Mouse (Mus musculus) cerebellum, postnatal 10 days (tissue): Measurements from ENCODE around the gene Neurl1b.
A peak's percentile ranks its signal among the peaks of the same experiment; 100 is the strongest.

ENCODE experiments used
- DNase-seq, 2 experiments: peaks; one replicate each; pipeline ENCODE4 v3.0.0; 2021; ENCODE audit warnings: mixed read lengths in 2 of 2

Gene Neurl1b

DNA sequence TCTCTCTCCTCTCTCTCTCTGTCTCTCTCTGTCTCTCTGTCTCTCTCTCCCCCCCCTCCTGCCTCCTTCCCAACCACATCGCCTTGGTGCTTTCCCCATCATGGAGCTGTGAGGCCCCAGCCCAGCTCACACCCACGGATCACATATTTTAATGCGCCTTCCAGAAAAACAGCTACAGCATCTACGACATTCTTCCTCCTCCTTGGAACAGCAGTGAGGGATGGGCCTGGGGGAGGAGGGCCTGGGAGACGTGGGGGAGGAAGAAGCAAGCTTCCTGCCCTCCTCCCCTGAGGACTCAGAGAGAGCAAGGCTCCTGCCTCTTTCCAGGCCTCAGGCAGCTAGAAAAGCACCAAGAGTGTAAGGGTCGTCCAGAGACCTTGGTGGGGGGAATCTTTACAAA is 17.3 kb upstream of the Neurl1b start:
- DNase-seq, result no peak

DNA sequence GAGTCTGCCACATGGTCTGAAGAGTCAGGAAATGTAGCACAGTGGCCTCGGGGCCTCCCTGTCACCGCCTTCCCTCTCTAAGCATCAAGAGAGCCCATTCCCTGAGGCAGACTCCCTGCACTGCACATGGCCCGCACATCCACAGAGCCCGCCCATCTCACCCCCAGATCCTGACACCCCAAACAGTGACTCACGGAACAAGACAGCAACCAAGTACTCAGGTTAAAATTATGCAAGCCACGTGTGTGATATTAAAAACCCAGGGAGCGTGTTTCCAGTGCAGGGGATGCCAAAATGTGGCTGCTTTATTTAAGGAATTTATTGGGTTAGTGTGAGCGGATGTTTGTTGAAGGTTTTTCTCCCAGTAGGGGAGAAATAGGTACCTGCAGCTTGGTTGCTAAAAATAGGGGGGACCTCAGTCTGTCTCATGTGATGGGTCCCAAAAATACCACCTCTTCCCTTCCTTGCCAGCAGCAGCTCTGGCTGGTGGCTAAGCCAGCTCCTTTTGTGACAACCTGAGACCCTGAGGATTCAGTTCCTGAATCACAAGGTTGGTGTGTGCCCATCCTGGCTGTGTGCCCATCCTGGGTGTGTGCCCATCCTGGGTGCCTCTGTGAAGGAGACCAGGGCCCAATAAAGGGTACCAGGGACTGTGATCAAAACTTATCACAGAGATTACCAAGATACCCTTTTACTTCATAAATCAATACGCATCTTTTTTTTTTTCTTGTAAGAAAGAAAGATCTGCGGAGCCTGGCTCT is 9.1 kb upstream of the Neurl1b start:
- DNase-seq, result peak; percentile 57 to 63

DNA sequence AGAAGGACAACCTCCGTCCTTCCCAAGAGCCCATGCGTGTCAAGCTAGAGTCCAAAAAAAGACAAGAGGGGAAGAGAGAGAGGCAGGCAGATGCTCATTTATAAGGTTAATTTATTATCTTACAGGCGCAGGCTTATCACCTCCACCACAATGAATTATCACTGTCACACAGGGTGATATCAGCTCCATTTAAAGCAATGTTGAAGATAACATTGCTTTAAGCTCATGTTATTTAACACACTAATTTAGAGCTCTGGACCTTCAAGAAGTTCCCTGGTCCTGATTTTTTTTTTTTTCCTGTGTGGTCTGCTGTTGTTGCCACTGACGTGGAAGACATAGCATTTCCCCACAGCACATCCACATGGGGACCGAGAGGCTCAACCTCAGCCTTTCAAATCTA is 1.7 kb upstream of the Neurl1b start:
- DNase-seq, result no peak

DNA sequence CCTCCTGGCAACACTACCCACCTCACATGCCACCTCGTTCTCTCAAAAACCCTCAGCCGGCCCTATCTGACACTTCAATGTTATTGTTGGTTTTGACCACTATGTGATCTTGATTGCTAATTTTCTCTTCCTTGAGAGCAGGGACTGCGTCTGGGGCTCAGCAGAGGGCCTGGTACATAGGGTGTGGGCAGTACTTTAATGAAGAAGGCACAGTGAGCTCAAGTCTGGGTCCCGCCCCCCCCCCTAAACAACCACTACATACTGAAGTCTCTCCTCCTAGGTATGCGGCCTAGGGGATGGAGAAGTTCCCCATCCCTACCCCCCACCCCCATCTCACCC is 476 bp upstream of the Neurl1b start:
- no peak for DNase-seq

DNA sequence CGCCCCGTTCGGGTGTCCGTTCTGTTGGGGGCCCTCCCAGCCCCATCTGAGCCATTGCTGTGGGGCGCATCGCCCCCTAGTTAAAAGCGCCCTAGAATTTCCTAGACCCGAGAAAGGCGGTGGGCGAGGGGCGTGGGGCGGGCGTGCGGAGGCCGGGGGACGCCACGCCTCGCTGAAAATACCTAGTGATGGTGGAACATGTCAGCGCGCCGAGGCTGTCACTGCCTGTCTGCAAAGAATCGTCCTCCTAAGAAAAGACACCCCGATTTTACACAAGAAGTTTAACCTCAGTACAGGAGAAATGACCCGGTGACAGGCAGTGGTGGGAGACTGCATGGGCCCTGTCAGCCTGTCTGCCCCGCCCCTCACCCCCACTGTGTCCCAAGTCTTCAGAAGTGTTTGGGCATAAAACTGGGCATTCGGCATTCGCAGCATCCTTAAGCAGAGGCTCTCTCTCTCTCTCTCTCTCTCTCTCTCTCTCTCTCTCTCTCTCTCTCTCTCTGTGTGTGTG is 781 bp downstream of the Neurl1b start:
- peak; percentile 68 to 71 for DNase-seq

DNA sequence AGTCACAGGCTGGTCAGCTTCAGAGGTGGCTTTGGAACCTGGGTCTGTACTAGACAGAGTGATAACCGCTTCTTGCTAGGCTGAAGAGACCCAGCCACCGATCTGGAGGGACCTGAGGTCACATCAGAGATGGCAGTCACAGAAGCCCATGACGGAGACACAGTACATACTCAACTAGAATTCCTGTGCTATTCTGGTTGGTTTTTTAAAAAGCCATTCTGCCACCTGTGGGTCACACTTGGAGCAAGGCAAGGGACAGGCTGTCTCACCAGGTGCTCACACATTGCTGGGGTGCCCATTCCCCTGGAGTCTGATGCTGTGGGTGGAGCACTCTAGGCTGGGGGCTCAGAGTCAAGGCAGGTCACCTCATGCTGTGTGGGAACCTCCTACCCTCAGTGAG is 1.5 kb downstream of the Neurl1b start:
- no peak for DNase-seq

DNA sequence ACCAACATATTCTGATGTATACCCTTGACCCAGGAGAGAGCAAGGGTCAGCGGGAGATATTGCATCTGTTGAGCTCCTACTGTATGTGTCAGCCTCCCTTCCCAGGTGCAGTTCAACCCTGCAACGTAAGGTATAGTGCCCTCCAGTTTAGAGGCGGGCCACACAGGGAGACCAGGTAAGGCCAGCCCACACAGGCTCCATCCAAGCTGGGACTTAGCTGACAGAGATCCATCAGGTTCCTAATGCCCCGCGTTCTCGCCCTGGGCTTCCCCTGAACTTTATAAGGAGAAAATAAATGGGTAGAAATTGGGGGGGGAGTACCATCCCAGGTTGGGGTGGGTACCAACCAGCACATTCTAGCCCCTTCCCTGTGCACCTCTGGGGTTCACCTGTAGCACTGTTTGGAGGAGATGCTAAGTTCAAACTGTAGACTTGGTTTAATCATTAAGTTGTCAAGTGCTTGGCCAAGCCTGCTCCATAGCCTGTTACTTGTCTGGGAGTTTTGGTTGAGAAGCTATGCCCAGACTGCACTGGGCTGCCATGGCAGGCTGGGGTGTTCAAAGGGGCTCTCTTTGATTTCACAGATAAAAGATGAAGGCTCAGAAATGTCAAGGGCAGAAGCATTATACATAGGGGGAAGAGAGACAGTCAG is 3.3 kb downstream of the Neurl1b start:
- DNase-seq, result no peak

DNA sequence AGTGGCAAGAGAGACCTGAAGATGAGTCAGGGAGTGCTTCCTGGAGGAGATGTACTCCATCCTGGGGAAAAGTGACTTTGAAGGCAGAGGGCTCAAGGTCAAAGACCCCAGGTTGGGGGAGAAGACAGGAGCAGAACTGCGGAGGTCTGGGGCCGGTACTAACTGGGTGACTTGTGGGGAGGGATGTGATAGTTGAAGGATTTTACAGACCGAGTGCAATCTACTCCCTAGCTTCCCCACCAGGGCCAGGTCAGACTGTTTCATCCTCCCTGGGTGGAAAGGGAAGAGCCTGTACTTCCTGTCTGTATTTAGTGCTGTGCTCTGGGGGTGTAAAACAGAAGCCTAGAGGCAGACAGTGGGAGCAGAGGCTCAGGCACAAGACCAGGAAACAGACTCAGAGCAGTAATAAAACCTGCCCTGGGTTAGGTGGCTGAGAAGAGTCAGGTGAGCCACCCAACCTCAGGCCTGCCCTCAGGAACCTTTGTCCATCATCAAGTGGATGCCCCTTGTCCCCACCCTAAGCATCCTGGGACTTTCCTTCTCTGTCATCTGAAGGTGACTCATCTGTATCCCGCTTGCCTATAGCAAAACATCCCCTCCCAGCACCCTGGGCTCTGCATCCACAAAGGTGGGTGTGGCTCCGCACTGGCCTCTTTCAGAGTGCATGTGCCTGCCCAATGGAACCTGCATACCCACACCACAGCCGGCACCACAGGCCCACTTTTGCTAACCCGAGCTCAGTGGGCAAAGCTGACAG is 6.0 kb downstream of the Neurl1b start:
- DNase-seq, result no peak

DNA sequence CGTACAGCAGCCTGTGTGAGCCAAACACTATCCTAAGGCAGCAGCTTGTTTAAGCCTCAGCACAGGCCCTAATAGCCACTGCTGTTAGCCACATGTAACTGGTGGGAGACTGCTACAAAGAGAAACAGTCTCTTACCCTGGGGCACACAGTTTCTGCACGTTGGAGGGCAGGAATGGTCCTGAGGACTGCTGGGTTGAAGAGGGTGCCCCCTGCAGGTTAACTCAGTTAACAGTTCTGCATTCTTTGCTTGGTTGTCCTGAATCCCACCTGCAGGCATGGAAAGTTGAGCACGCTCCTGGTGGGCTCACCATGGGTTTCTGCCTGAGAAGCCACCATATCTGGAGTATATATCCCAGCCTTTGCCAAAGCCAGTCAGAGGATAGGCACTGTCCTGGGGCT is 6.9 kb downstream of the Neurl1b start:
- peak; percentile 70 for DNase-seq

DNA sequence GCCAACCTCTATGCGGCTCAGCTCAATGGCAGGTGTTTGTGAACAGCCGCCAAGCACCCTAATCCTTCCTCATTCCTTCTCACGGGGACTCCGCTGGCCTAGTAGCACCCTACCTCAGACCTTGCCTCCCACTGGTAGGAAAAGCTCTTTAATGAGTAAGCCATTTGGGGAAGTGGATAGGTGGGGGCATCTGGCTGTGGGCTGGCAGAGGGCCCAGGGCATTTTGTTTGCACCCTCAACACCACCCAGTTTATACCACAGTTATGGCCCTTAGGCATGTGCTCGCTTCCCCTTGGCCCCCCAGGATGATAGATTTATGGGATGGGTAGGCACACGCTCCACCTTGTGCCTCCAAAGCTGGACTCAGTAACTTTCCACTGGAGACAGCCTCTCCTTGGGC is 7.8 kb downstream of the Neurl1b start:
- peak in 1 of 2 experiments; percentile 18 for DNase-seq

DNA sequence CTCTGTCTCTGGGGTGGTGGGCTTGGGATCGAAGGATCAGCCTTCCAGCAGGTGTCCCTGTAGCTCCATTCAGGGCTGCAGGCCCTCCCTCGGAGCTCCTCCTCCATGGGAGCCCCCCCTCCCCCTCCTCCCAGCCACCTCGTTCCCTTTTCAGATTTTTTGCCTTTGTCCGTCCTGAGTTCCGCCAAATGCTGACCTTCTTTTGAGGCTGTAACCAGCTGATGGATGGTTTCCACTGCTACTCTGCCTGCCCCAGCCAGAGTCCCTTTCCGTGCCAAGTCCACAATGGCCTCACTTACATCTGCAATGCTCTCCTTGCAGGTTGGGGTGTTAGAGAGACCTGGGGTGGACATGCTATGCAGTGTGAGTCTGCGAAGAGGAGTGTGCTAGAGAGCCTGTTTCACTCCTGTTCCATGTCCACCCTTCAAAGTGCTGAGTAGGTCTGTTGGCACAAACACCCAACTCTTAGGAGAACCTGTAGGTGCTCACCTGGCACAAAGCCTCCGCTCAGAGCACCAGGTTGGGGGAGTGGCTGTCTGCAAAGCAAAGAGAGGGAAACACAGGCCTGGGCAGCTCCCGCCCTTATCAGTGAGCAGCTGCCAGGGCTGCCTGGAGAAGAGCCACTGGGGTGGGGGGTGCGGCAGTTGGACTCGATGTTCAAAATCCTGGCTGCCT is 9.5 kb downstream of the Neurl1b start:
- peak; percentile 90 to 94 for DNase-seq

DNA sequence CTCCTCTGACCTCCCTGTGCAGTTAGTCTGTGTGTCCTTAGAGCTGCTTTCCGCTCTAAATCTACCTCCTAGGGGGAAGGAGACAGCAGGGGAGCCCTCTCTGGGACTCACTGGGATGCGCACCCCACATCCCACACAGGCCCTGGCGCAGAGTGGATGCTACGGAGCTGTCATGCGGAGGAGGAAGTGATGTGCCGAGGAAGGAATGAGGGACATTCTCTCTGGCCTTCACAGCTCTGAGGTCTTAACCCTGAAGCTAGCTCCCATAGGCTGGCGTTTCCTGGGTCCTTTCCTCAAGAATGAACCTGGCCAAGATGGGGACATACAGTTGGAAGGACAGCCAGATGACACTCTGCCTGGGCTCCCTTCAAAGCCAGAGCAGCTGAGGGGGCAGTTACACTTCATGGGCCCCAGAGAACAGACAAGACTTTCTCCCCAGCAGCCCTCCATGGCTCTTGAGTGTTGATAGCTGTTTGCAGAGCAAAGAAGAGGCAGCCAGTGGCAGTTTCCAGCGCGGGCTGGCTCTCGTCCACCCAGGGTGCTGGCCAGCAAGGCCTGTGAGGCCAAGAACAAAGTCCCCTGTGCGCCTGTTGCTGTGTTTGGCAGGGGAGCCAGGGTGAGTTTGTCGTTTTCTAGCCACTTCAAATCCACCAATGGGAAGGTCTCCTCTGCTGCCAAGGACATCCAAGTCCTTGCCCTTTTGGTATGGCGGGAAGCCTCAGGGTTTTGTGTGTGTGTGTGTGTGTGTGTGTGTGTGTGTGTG is 10.5 kb downstream of the Neurl1b start:
- peak; percentile 76 to 88 for DNase-seq

DNA sequence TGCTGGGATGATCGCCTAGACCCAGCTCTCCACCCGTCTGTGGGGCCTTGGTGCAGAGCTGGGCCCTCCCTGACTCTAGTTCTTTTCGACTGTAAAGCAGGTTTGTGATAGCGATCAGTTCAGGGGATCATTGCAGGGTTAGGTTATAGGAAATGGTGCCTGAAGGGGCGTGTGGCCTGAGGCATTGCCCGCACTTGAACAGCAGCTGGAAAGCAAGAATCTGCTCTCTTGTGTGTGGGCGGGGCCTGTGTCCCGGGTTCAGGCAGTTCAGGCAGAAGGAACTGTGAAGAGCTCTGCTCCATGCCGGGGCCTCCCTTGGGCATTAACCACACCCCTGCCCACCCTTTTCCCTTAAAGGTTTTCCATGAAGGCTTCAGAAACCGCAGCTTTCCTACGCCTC is 18.7 kb downstream of the Neurl1b start:
- no peak for DNase-seq

DNA sequence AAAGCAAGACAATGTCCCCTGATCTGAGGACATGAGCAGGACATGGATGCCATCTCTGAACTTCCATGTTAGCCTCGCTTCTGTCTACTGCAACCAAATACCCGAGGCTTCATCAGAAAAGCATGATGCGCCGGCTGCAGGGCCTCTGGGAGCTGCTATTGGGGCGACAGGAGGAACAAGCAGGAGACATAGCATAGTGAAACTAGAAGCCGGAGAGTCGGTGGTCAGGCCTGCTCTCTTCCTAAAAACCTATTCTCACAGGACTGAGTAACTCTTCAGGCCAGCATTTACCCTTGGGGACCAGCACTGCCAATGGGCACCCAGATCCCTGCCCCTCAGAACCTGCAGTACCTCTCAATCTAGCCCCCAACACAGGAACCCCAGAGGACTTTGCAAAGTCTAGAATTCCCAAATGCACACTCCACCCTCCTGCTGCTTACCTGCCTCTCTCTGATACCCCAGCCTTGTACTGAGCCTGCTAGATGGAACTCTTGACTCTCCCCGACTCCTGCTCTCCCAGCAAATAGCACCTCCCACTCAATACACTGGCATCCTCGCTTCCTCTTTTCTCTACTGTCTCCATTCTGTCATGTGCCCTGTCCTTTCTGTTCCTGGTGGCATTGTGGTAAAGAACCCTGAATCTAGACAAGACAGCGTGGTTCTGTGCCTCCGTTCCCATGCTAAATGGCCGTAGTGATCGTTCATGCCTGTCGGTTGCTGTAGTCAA is 22.6 kb downstream of the Neurl1b start:
- no peak for DNase-seq

DNA sequence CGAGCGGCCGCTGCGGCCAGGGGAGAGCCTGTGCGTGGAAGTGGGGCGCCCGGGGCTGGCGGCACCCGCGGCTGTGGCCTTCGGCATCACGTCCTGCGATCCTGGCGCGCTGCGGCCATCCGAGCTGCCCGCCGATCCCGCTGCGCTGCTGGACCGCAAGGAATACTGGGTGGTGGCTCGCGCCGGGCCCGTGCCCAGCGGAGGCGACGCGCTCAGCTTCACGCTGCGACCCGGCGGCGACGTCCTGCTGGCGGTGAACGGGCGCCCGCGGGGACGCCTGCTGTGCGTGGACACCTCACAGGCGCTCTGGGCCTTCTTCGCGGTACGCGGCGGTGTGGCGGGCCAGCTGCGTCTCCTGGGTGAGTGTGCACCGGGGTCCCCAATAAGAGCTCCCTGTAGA is 24.4 kb downstream of the Neurl1b start:
- peak; percentile 40 to 45 for DNase-seq

DNA sequence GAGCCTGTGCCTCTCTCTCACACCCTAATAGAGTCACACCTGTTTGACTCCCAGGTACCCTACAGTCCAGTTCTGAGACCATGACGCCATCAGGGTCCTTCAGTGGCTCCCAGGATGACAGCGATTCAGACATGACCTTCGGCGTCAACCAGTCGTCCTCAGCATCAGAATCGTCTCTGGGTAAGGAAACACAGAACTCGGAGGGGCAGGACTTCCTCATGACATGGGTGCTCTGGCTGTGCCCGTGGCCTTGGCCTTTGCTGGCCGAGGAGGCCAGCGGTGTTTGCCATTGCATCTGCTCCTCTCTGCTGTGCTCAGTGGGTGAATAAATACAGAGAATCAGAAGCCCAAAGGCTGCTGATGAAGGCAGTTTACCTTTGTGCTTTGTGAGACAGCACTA is 26.4 kb downstream of the Neurl1b start:
- DNase-seq, result no peak

DNA sequence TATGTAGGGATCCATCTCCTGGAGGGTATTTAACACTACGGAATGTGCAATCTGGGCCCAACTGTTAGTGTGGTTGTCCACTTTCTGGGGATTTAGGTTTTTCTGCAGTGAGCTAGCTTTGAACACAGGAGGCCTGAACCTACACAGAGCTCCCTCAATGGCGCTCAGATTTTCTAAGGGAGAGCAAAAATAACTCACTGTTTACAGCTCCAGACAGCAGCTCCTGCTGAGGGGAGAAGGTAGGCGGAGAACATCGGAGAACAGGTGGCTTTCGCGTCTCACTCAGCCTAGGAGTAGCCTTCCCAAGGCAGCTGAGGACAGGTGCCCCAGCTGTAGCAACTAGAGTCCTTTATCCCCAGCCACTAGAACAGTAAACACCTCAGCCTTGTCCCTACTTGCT is 27.6 kb downstream of the Neurl1b start:
- DNase-seq, result no peak

DNA sequence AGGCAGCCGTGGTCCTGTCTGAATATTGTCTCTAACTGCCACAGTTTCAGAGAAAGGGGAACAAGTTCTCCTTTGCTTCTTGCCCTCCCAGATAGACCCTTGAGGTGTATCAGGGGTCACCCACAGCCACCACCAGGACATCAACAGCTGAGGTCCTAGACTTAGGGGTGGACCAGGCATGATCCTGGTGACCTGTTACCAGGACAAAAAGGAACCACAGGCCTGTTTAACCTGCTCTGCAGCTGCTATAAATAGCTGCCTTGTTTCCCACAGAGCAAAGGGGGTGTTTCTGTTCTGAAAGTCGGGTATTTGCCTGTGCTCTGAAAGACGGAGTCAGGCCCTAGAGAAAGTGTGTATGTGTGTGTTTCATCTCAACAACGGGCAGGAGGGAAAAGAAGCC is 29.2 kb downstream of the Neurl1b start:
- no peak for DNase-seq

DNA sequence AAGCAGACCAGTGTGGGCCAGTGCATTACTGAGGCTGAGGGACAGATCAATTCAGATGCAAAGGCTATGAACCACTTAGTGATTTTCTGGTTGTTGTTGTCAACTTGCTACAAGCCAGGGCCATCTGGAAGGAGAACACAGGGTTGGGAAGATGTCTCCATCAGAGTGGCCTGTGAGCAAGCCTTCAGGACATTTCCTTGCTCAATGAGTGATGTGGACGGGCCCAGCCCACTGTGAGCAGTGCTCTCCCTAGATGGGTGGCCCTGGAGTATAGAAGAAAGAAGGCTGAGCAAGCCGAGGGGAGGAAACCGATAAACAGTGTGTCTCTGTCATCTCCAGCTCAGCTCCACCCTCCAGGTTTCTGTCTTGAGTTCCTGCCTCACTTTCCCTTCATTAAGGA is 34.8 kb downstream of the Neurl1b start:
- DNase-seq, result no peak

DNA sequence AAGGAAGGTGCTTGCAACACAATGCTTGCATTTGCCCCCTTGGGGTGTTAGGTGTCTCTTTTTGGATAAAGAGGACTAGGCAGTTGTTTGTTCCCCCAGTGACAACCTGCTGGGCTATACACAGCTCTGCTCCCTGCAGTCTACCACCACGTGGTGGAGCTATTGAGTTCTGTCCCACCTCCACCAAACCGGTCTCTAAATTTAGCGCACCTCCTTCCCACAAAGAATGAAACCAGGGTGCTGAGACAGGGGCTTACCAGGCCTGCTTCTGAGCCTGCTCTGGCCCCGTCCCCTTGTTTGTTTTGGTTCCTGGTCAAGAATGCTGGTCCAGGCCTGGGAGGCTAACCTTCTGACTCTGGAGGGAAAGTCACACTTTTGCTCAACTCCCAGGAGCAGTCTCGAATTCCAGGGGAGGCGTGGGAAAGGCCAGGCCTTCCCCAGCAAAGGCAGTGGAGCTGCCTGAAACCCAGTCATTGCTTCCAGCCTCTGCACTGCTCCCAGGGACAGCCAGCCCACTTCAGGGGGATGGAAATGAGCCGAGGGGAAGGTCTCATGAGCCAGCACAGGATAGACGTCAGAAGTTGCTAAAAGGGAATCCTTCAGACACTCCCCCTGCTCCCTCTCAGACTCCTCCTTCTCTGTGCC is 37.1 kb downstream of the Neurl1b start:
- peak; percentile 67 to 73 for DNase-seq

DNA sequence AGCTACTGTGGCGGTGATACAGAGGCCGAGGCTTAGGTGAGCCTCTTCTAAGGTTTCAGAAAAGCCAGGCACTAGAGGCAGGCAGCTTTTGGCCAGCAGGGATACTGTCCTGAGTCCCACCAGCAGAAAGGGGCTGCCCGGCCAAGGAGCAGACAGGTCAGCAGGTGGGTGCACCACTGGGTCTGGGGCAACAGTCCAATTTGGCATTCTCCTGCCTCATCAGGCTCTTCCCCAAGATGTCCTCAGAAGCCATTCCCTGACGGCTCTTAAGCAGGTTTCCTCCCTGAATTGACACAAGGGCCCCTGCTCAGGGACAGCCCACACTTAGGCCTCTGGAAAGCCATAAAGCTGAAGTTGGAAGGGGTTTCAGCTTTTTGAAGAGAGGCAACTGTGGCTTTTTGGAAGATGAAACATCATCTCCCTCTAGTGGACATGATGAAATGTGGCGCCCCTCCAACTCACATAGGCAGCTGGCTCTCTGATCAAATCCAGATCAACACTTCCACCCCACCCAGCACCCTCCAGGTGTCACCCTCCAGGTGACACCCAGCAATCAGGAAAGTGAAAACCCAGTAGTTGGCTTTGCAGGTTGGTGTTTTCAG is 37.8 kb downstream of the Neurl1b start:
- DNase-seq, result peak; percentile 85 to 90
